Mouse (Mus musculus) heart, embryonic 11.5 days (tissue): Measurements from ENCODE around the gene Ctcf. TPM values are rescaled to one million over a fixed set of nuclear protein-coding genes. Genes with fewer than 3 reads are reported as not detected.

ENCODE experiments used
- ATAC-seq: fragments of 200-750 bp; cut with Nextera tagmentation; replicated peaks from 2 replicates; pipeline ENCODE4 v1.8.0; 2017; ENCODE audit warnings: moderate library complexity; ENCODE audit not compliant: insufficient number of reproducible peaks, low FRiP score, low TSS enrichment
- H3K27ac ChIP-seq: fragments of 300-500 bp; sonication (generic); 2 replicates; pipeline ENCODE4 v1.5.1; 2014; ENCODE audit warnings: mild to moderate bottlenecking, low read depth, low read length
- H3K27me3 ChIP-seq: fragments of 300-500 bp; sonication (generic); 2 replicates; pipeline ENCODE4 v1.6.1; 2014; ENCODE audit warnings: mild to moderate bottlenecking, low read length, mixed read lengths; ENCODE audit not compliant: control insufficient read depth, insufficient read depth
- H3K36me3 ChIP-seq: fragments of 300-500 bp; sonication (generic); 2 replicates; pipeline ENCODE4 v1.6.1; 2014; ENCODE audit warnings: mild to moderate bottlenecking, low read length, moderate library complexity, mixed read lengths; ENCODE audit not compliant: control insufficient read depth, insufficient read depth
- H3K4me1 ChIP-seq: fragments of 300-500 bp; sonication (generic); 2 replicates; pipeline ENCODE4 v1.6.1; 2014; ENCODE audit warnings: low read length; ENCODE audit not compliant: control insufficient read depth, insufficient read depth
- H3K4me2 ChIP-seq: fragments of 300-500 bp; sonication (generic); 2 replicates; pipeline ENCODE4 v1.6.1; 2014; ENCODE audit warnings: mild to moderate bottlenecking, moderate library complexity
- H3K4me3 ChIP-seq: fragments of 300-500 bp; sonication (generic); 2 replicates; pipeline ENCODE4 v1.5.1; 2014; ENCODE audit warnings: low read depth, low read length
- H3K9ac ChIP-seq: fragments of 300-500 bp; sonication (generic); 2 replicates; pipeline ENCODE4 v1.6.1; 2014; ENCODE audit warnings: mild to moderate bottlenecking, low read depth, low read length, moderate library complexity
- H3K9me3 ChIP-seq: fragments of 300-500 bp; sonication (generic); replicated peaks from 2 replicates; pipeline ENCODE4 v1.6.1; 2016; ENCODE audit warnings: low read length; ENCODE audit not compliant: control insufficient read depth
- WGBS: fragments of 180-500 bp; shearing (Covaris S2); extraction: QIAGEN DNeasy Blood & Tissue Kit; methylation state at CpG from one replicate; pipeline ENCODE4 v1.1.7; 2014; ENCODE audit not compliant: insufficient replicate concordance; 5-methylcytosine and 5-hydroxymethylcytosine counted together
- polyA plus RNA-seq: library from polyadenylated mRNA; unstranded; fragments of >200 nt; fragmentation: Nextera tagmentation; extraction: Ambion mirVana; gene quantifications from 2 replicates; pipeline ENCODE4 v1.2.1, GENCODE M21; 2014

Gene Ctcf
- polyA plus RNA-seq, 1 experiment from 2014 or later, result 66.3 TPM

DNA sequence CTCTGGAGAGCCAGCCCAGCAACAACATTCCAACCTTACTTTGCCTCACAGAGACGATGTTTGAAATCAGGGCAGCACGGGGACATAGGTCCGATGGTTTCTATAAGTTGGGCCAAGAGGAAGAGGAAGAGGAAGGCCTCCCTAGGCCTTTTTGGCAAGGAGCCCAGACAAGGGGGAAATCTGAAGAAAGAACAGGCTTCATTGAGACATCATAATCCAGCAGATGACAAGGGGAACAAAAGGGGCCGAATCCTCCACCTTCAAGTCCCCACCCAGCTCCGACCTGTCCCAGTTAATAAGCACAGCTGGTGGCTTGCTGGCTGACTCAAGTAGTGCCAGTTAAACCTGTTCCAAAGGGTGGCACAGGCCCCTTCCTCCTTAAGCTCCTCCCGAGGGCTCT is 78.7 kb downstream of the Ctcf start:
- H3K9ac ChIP-seq, result no peak overlapping the region
- 0 out of 2 replicates have a peak, but pooled peaks cover 4% of the 10 kb centered on the region for H3K36me3 ChIP-seq
- no peak overlapping the region for H3K4me3 ChIP-seq
- no peak overlapping the region for H3K4me2 ChIP-seq
- 0 out of 2 replicates have a peak, but pooled peaks cover 3% of the 10 kb centered on the region for H3K4me1 ChIP-seq
- no peaks in the 10 kb centered on the region for H3K9me3 ChIP-seq
- 0 out of 2 replicates have a peak overlapping the region, but pooled peaks have one; percentile 15 for H3K27ac ChIP-seq
- 65% methylated on average over 6 of the region's 6 CpGs for WGBS
- ATAC-seq, result no peak
- no peaks in the 10 kb centered on the region for H3K27me3 ChIP-seq

DNA sequence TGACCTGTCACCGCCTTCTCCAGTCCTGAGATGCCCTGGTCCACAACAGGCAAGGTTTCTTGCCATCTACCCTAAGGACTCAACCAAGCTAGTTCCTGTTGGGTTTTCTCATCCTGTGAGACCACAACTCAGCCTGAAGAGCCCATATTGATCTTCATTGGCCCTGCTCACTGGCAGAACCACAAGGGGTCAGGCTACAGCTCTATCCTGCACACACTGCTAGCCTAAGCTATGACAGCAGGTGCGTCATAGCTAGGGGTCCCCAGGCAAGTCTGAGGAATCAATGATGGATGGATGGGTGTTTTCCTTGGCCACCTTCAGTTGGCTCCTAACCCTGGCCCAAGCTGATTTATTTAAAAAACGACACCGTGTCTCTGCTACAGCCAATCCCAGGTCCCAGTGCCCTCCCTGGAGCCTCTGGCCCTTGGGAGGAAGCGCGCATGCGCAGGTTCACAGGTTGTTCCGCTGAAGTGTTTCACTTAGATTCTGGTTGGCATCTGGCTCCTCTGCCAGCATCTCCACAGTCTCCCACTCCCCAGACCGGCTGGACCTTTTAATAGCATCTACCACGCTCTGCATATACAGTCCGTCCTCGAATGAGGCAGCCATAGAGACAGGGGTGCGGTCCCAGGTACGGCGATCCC is 80.1 kb downstream of the Ctcf start:
- ATAC-seq, result no peak
- Histone ChIP-seq H3K9me3 (no peaks in the 10 kb centered on the region), H3K36me3 (0 out of 2 replicates have a peak, but pooled peaks cover 4% of the 10 kb centered on the region), H3K27me3 (no peaks in the 10 kb centered on the region), H3K9ac (no peak overlapping the region), H3K4me3 (no peak overlapping the region), H3K27ac (no peak overlapping the region), H3K4me2 (no peak overlapping the region), H3K4me1 (0 out of 2 replicates have a peak, but pooled peaks cover 3% of the 10 kb centered on the region)
- 89% methylated on average over 15 of the region's 15 CpGs for WGBS

DNA sequence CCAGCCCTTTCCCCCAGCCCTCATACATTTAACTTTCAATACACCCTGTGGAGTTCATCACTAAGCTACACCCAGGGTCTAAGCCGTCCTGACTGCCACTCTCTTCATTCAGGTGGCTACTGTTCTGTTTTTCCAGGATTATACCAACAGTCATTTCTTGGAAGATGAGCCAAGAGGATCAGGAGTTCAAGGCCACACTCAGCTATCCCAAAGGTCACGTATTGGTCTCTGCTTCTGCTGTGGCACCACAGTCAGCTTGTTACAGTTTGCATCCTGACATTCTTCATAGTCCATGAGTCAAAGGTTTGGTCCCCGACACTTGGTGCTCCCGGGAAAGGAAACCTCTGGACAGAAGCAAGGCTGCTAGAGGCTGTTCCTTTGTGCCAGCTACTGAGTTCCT is 83.3 kb downstream of the Ctcf start:
- peaks cover 4% of the 10 kb centered on the region; the same call in 1 of the 2 replicates for H3K36me3 ChIP-seq
- ATAC-seq, result no peak
- 84% methylated on average over 4 of the region's 4 CpGs for WGBS
- no peaks in the 10 kb centered on the region for H3K27me3 ChIP-seq
- no peak overlapping the region for H3K4me2 ChIP-seq
- no peak overlapping the region for H3K4me3 ChIP-seq
- no peaks in the 10 kb centered on the region for H3K9me3 ChIP-seq
- no peak overlapping the region for H3K9ac ChIP-seq
- no peak overlapping the region for H3K27ac ChIP-seq
- 0 out of 2 replicates have a peak, but pooled peaks cover 3% of the 10 kb centered on the region for H3K4me1 ChIP-seq

DNA sequence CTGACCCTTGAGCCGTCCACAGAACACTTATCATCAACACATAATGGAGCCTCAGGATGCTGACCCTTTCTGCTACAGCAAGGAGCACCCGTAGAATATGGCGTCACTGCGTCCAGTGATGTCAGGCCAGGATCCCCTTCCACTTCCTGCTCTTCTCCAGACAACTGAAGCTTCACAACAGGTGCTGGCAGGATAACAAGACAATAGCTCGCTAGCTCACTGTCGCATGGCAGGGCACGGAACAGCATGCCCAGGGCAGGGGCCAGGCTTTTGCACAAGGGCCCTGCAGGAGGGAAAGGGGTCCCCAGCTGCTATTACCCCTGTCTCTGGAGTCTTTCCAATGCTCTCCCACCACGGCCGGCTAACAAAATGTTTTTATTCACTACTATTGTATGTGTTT is 86.5 kb downstream of the Ctcf start:
- H3K27ac ChIP-seq, result no peak overlapping the region
- H3K36me3 ChIP-seq, result no peaks in the 10 kb centered on the region; the same call in none of the 2 replicates
- no peak overlapping the region for H3K4me2 ChIP-seq
- WGBS, result 87% methylated on average over 9 of the region's 9 CpGs
- ATAC-seq, result no peak
- H3K4me3 ChIP-seq, result no peak overlapping the region
- no peaks in the 10 kb centered on the region for H3K4me1 ChIP-seq
- H3K27me3 ChIP-seq, result no peaks in the 10 kb centered on the region
- H3K9me3 ChIP-seq, result no peaks in the 10 kb centered on the region
- no peak overlapping the region for H3K9ac ChIP-seq

DNA sequence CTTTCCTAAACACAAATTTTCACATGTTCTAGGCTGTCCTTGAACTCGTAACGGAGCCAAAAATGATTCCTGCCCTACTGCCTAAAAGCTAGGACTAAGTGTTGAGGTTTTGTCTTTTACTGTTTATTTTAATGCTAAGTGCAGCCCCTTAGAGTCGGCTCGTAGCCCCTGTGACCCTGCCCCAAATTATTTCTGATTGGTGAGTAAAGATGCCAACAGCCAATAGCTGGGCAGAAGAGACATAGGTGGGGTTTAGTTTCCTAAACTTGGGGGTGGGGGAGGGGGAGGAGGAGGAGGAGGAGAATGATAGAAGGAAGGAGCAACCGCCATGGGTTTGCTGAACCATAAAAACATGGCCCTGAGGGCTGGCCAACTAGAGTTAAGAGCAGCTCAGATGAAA is 89.4 kb downstream of the Ctcf start:
- no peak overlapping the region for H3K4me3 ChIP-seq
- H3K27ac ChIP-seq, result no peak overlapping the region
- H3K4me2 ChIP-seq, result no peak overlapping the region
- H3K4me1 ChIP-seq, result no peaks in the 10 kb centered on the region
- ATAC-seq, result no peak
- H3K27me3 ChIP-seq, result no peaks in the 10 kb centered on the region
- no peaks in the 10 kb centered on the region for H3K9me3 ChIP-seq
- no peak overlapping the region for H3K9ac ChIP-seq
- 66% methylated on average over 5 of the region's 5 CpGs for WGBS
- H3K36me3 ChIP-seq, result no peaks in the 10 kb centered on the region; the same call in none of the 2 replicates

DNA sequence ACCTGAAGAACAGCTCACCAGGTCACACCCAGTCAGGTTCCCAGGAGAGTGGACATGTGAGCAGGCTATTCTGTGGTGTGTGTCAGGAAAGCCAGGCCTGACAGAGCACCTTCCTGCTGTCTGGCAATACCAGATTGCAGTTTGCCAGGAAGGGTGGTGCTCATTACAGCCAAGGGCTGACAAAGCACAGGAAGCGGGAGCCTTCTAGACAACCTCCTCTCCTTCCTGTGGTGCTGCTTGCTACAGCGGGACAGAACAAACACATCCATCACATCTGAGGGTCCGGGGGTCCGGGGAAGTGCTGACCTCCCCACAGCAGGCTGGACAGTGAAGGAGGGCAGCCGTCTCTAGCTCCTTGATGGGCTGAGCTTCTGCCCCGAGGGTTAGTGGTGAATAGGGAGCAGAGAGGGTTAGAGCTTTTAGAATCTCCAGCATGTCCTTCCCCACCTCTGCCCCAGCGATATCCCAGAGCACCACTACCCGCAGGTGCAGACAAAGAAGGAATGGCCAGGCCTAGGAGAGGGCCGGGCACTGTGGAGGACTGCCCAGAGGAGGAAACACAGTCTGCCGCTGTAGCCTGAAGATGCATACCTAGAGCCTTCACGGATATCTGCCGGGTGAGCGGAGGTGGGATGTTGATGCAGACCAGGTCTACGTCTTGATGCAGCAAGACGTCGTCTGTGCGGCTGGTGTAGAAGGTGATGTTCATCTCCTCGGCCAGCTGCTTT is 91.2 kb downstream of the Ctcf start:
- Histone ChIP-seq H3K9me3 (no peaks in the 10 kb centered on the region), H3K27ac (peak overlapping the region; percentile 48), H3K36me3 (no peaks in the 10 kb centered on the region; the same call in none of the 2 replicates), H3K9ac (no peak overlapping the region; the same call in 1 of the 2 replicates), H3K4me3 (no peak overlapping the region), H3K4me2 (no peak overlapping the region), H3K27me3 (no peaks in the 10 kb centered on the region), H3K4me1 (no peaks in the 10 kb centered on the region)
- WGBS, result 73% methylated on average over 18 of the region's 18 CpGs
- ATAC-seq, result peak; percentile 68

DNA sequence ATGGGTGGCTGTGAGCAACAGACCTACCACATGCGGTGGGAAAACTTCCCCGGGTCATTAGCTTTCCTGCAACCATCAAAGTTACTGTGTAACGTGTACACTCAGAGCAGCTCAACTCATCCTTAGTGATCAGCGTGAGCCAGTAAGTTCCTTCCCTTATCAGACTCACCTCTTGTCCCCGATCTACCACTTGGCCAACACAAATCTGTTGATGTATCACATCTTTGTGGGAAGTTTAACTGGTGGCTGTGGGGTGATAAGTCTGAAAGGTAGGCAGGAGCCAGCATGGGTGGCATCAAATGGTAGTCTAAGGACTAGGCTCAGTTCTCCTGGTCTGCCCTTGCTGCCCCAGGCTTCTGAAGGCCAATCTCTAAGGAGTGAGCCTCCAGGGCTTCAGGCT is 95.8 kb downstream of the Ctcf start:
- Histone ChIP-seq H3K9me3 (no peaks in the 10 kb centered on the region), H3K27ac (no peak overlapping the region), H3K36me3 (no peaks in the 10 kb centered on the region; the same call in 1 of the 2 replicates), H3K4me2 (no peak overlapping the region), H3K9ac (no peak overlapping the region), H3K4me3 (no peak overlapping the region), H3K4me1 (no peaks in the 10 kb centered on the region), H3K27me3 (no peaks in the 10 kb centered on the region)
- WGBS, result 80% methylated on average over 5 of the region's 5 CpGs
- no peak for ATAC-seq
